Comparison of ENCODE assay signal across 8 mouse cellular contexts in genomic region chr19:45675720-45676581, GRCm38 (mm10). TPM values are rescaled to one million over a fixed set of nuclear protein-coding genes. Genes with fewer than 3 reads are reported as not detected.
DNase-seq lines count a peak whose midpoint lies in the region; ATAC-seq and TF ChIP-seq lines count a peak whose summit lies in the region.

No protein-coding gene starts in this region.

- TF ChIP-seq CTCF in CH12.LX (conservative IDR thresholded peaks at IDR 0.05 in 1 of 2, IDR thresholded peaks at IDR 0.05 in 1 of 2; ENCODE audit: low read depth in 2 of 2, low read length in 2 of 2), result no peak

- H3K27me3 ChIP-seq in CH12.LX (replicated peaks), result no peaks in the 10 kb centered on the region
- H3K27me3 ChIP-seq in forebrain, embryonic 10.5 days (ENCODE audit: poor library complexity, severe bottlenecking), result peaks cover 91% of the 10 kb centered on the region
- H3K27me3 ChIP-seq in intestine, embryonic 15.5 days (replicated peaks), result peaks cover 9% of the 10 kb centered on the region
- H3K27me3 ChIP-seq in midbrain, embryonic 15.5 days (replicated peaks), result peaks cover 47% of the 10 kb centered on the region

- no peak overlapping the region for H3K27ac ChIP-seq in CH12.LX (ENCODE audit: insufficient read depth, low read depth)
- peak overlapping the region; percentile 66; the same call in 1 of the 2 replicates for H3K27ac ChIP-seq in forebrain, embryonic 10.5 days
- H3K27ac ChIP-seq in intestine, embryonic 15.5 days, result no peak overlapping the region
- H3K27ac ChIP-seq in midbrain, embryonic 15.5 days, result no peak overlapping the region

- ATAC-seq in intestine, embryonic 15.5 days, result no peak
- ATAC-seq in midbrain, embryonic 15.5 days (replicated peaks), result no peak

- H3K36me3 ChIP-seq in CH12.LX (replicated peaks in 1 of 2; ENCODE audit: control insufficient read depth in 1 of 2, insufficient read depth in 1 of 2, low read length in 1 of 2), result no peaks in the 10 kb centered on the region
- H3K36me3 ChIP-seq in forebrain, embryonic 10.5 days (replicated peaks), result no peaks in the 10 kb centered on the region
- no peaks in the 10 kb centered on the region for H3K36me3 ChIP-seq in intestine, embryonic 15.5 days
- no peaks in the 10 kb centered on the region for H3K36me3 ChIP-seq in midbrain, embryonic 15.5 days (replicated peaks)

- in situ Hi-C loops in CH12.LX (cut with MboI; ENCODE audit: low pct_ligation_motif_present, low pct_unique_long_range_greater_than_20kb, low sequenced_read_pairs), result no loop called here

- peak overlapping the region; percentile 88 for H3K4me2 ChIP-seq in CH12.LX (ENCODE audit: insufficient read depth, low read depth, poor library complexity, severe bottlenecking)
- H3K4me2 ChIP-seq in intestine, embryonic 15.5 days (replicated peaks), result peak overlapping the region; percentile 65
- H3K4me2 ChIP-seq in midbrain, embryonic 15.5 days, result peak overlapping the region; percentile 33

- dilution Hi-C loops in CH12.LX (cut with MboI; ENCODE audit: extremely low pct_ligation_motif_present, extremely low pct_unique_long_range_greater_than_20kb, low sequenced_read_pairs), result no loop called here

- no peaks in the 10 kb centered on the region for H3K79me2 ChIP-seq in CH12.LX (replicated peaks; ENCODE audit: control insufficient read depth, extremely low read depth, insufficient read depth, poor library complexity, severe bottlenecking)

- no peak for TF ChIP-seq EP300 in CH12.LX (IDR thresholded peaks at IDR 0.05; ENCODE audit: low read length)

- peak; percentile 29 to 34 for DNase-seq in B cell, adult 2 months
- DNase-seq in CH12.LX (ENCODE audit: extremely low read depth), result no peak
- peak; percentile 46 for DNase-seq in forebrain, embryonic 10.5 days (ENCODE audit: extremely low spot score, low spot score)
- DNase-seq in urinary bladder, postnatal 10 days (ENCODE audit: low spot score), result no peak
- no peak for DNase-seq in layer of hippocampus, adult 8-10 months (ENCODE audit: low spot score in 2 of 2)
- no peak for DNase-seq in left cerebral cortex, postnatal 10 days (ENCODE audit: extremely low spot score in 1 of 2, low spot score in 2 of 2)

- TF ChIP-seq RAD21 in CH12.LX (IDR thresholded peaks at IDR 0.05; ENCODE audit: low read depth, low read length), result no peak

- WGBS in forebrain, embryonic 10.5 days, result under 1% methylated on average over 38 of the region's 38 CpGs
- under 1% methylated on average over 38 of the region's 38 CpGs for WGBS in intestine, embryonic 15.5 days
- 1% methylated on average over 38 of the region's 38 CpGs for WGBS in midbrain, embryonic 15.5 days

- TF ChIP-seq POLR2A in CH12.LX (IDR thresholded peaks at IDR 0.05; ENCODE audit: low read depth, low read length), result no peak

- peak overlapping the region in 2 of 3 experiments; percentile 30 to 32 for H3K4me3 ChIP-seq in CH12.LX (replicated peaks in 1 of 3; ENCODE audit: low read depth in 2 of 3, low read length in 2 of 3, poor library complexity in 1 of 3)
- H3K4me3 ChIP-seq in forebrain, embryonic 10.5 days, result peak overlapping the region; percentile 50
- H3K4me3 ChIP-seq in intestine, embryonic 15.5 days (replicated peaks), result peak overlapping the region; percentile 22
- H3K4me3 ChIP-seq in midbrain, embryonic 15.5 days, result peak overlapping the region; percentile 16

- H3K9ac ChIP-seq in CH12.LX (ENCODE audit: insufficient read depth, low read depth), result peak overlapping the region; percentile 50
- no peak overlapping the region; the same call in 1 of the 2 replicates for H3K9ac ChIP-seq in intestine, embryonic 15.5 days
- H3K9ac ChIP-seq in midbrain, embryonic 15.5 days, result no peak overlapping the region

- peaks cover 0 to 9% of the 10 kb centered on the region in 2 experiments; a peak in 2 of 4 replicates for H3K4me1 ChIP-seq in CH12.LX (ENCODE audit: control insufficient read depth in 1 of 2, insufficient read depth in 2 of 2)
- H3K4me1 ChIP-seq in forebrain, embryonic 10.5 days, result peaks cover 41% of the 10 kb centered on the region
- H3K4me1 ChIP-seq in intestine, embryonic 15.5 days (replicated peaks), result no peaks in the 10 kb centered on the region; the same call in 1 of the 2 replicates
- H3K4me1 ChIP-seq in midbrain, embryonic 15.5 days, result peaks cover 14% of the 10 kb centered on the region

- no peaks in the 10 kb centered on the region for H3K9me3 ChIP-seq in CH12.LX (replicated peaks; ENCODE audit: low read length)
- H3K9me3 ChIP-seq in forebrain, embryonic 10.5 days, result no peaks in the 10 kb centered on the region
- no peaks in the 10 kb centered on the region for H3K9me3 ChIP-seq in intestine, embryonic 15.5 days
- no peaks in the 10 kb centered on the region for H3K9me3 ChIP-seq in midbrain, embryonic 15.5 days

- intact Hi-C loops in left cerebral cortex, postnatal 10 days (cut with DNase I), result no loop called here

TF ChIP-seq in CH12.LX, 34 proteins besides CTCF, POLR2A, EP300 and RAD21:
- TF ChIP-seq TBP (conservative IDR thresholded peaks at IDR 0.05; ENCODE audit: low read depth, low read length) (no peak), SIN3A (IDR thresholded peaks at IDR 0.05; ENCODE audit: low read length) (no peak), JUND (conservative IDR thresholded peaks at IDR 0.05; ENCODE audit: low read depth, low read length) (no peak), CHD2 (IDR thresholded peaks at IDR 0.05; ENCODE audit: low read length) (no peak), HCFC1 (IDR thresholded peaks at IDR 0.05; ENCODE audit: low read depth, low read length) (no peak), TCF12 (IDR thresholded peaks at IDR 0.05; ENCODE audit: low read depth, low read length) (no peak), JUN (IDR thresholded peaks at IDR 0.05; ENCODE audit: insufficient read depth, low read depth, low read length) (no peak), MXI1 (IDR thresholded peaks at IDR 0.05; ENCODE audit: low read depth, low read length) (no peak), ZC3H11A (IDR thresholded peaks at IDR 0.05; ENCODE audit: low read depth, low read length) (no peak), ELF1 (IDR thresholded peaks at IDR 0.05; ENCODE audit: low read depth, low read length) (no peak), CHD1 (IDR thresholded peaks at IDR 0.05; ENCODE audit: low read depth, low read length) (no peak)

RNA-seq across cellular contexts. Expression of gene Fbxw4, which starts 15.8 kb away (rescaled TPM):
- total RNA-seq in CH12.LX (2012; rRNA removed) (3.2 and 4.5 TPM in 2 replicates), CH12.LX (2014; rRNA removed) (4.8 and 7.5 TPM in 2 replicates)
- 5.5 and 8.6 TPM in 2 replicates for polyA plus RNA-seq in CH12.LX (2012; ENCODE audit: insufficient read length, low read depth)
- polyA plus RNA-seq in forebrain, embryonic 10.5 days (2016; fragmentation: Nextera tagmentation; extraction: Ambion mirVana), result 4.2 and 4.4 TPM in 2 replicates
- polyA plus RNA-seq in intestine, embryonic 15.5 days (2015; fragmentation: Nextera tagmentation; extraction: Ambion mirVana), result 1.9 and 3.6 TPM in 2 replicates
- 6.1 and 7.8 TPM in 2 replicates for polyA plus RNA-seq in midbrain, embryonic 15.5 days (2015; fragmentation: Nextera tagmentation; extraction: Ambion mirVana)
- 10 to 100 TPM; 37.7 to 42.2 (median 40.0) TPM for total RNA-seq in layer of hippocampus, adult 8-10 months (2022)
- 10 to 100 TPM; 28.7 to 33.3 TPM for total RNA-seq in left cerebral cortex, postnatal 10 days (2021)

Comparison
In these comparisons a context has a peak if more than half of its experiments do, and no peak if none do; other contexts are left out.
1. DNase-seq: peak in B cell, adult 2 months (2 of 2) and forebrain, embryonic 10.5 days (single experiment); none in CH12.LX (single experiment), urinary bladder, postnatal 10 days (single experiment), layer of hippocampus, adult 8-10 months (0 of 2) and left cerebral cortex, postnatal 10 days (0 of 2).
2. H3K4me2 ChIP-seq: peak in every context shown above with its lines; median percentile 88 in CH12.LX; 65 in intestine, embryonic 15.5 days; 33 in midbrain, embryonic 15.5 days.
3. Peak in every context shown above with its lines, with median percentiles within 50 percentile points of each other: H3K4me3 ChIP-seq.